Mouse (Mus musculus): ENCODE results near the gene Dock4.

- TF ChIP-seq CTCF (IDR thresholded peaks at IDR 0.05; ENCODE audit: low read depth, low read length) (no peak), POLR2A (IDR thresholded peaks at IDR 0.05; ENCODE audit: insufficient read depth, low read length) (no peak), EP300 (IDR thresholded peaks at IDR 0.05; ENCODE audit: insufficient read depth, low read depth, low read length) (no peak)
These were observed 190.2 kb downstream of the Dock4 start for GRCm38 (mm10) chr12:40635991-40636390.
